Mouse (Mus musculus) cortical plate, adult 2 months (tissue): Measurements from ENCODE around the gene Gm49416.

Experiments
- CTCF ChIP-seq: fragments of 200-500 bp; IDR thresholded peaks from 2 replicates; pipeline ENCODE4 v1.5.1; 2011; ENCODE audit warnings: mild to moderate bottlenecking, control low read depth, low read length; ENCODE audit not compliant: insufficient read depth; ENCODE audit errors: extremely low read depth
- POLR2A ChIP-seq: fragments of 200-500 bp; IDR thresholded peaks from 2 replicates; pipeline ENCODE4 v1.6.1; 2011; ENCODE audit warnings: mild to moderate bottlenecking, low read length, control low read depth; ENCODE audit not compliant: insufficient read depth; ENCODE audit errors: extremely low read depth

DNA sequence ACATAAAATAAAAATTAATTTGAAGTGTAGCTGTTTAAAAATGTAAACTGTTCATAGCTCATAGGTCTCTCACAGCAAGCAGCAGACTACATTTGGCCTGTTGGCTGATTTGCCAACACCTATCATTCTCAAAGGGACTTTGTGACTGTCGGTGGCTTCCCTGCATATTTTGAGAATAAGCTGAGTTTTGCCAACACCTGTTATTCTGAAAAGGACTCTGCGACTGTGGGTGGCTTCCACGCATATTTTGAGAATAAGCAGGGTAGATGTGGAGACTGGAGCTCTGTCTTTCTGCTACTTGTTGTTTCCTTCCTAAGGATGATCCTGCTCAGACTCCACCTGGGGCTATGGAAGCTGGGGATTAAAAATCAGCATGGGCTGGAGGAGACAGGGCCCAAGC, 35.6 kb upstream of the Gm49416 start:
- TF ChIP-seq POLR2A (no peak), CTCF (no peak)
